Mouse (Mus musculus) CH12.LX (cell line): ENCODE measurements around the gene Gm4981. TPM values are rescaled to one million over a fixed set of nuclear protein-coding genes. Genes with fewer than 3 reads are reported as not detected.

Experiments
- DNase-seq: peaks from one replicate; pipeline ENCODE4 v3.0.0-alpha.2; 2013; ENCODE audit errors: extremely low read depth
- H3K27ac ChIP-seq: 2 replicates; pipeline ENCODE4 v1.5.1; 2012; ENCODE audit warnings: low read depth, mild to moderate bottlenecking, control low read depth, moderate library complexity; ENCODE audit not compliant: insufficient read depth
- H3K27me3 ChIP-seq: replicated peaks from 2 replicates; pipeline ENCODE3; 2012; ENCODE audit warnings: inconsistent platforms
- H3K36me3 ChIP-seq, 2 experiments: replicated peaks in 1 of 2; 2 replicates each; pipeline versions ENCODE3 to v1.6.1; 2012; ENCODE audit warnings: inconsistent platforms in 1 of 2, low read length in 1 of 2, mild to moderate bottlenecking in 1 of 2, mixed read lengths in 1 of 2, moderate library complexity in 1 of 2; ENCODE audit not compliant: control insufficient read depth in 1 of 2, insufficient read depth in 1 of 2
- H3K4me1 ChIP-seq, 2 experiments: 2 replicates each; pipeline ENCODE4 v1.6.1; 2012; ENCODE audit warnings: inconsistent platforms in 1 of 2, moderate library complexity in 1 of 2; ENCODE audit not compliant: insufficient read depth in 2 of 2, control insufficient read depth in 1 of 2
- H3K4me2 ChIP-seq: 2 replicates; pipeline ENCODE4 v1.6.1; 2012; ENCODE audit warnings: low read depth, mild to moderate bottlenecking, control low read depth; ENCODE audit not compliant: poor library complexity, insufficient read depth, severe bottlenecking
- H3K4me3 ChIP-seq, 3 experiments: fragments of 150-350 bp in 1 of 3; sonication (generic) in 1 of 3; replicated peaks in 1 of 3; 2 replicates each; pipeline versions ENCODE3 to v1.5.1; 2011 to 2012; ENCODE audit warnings: low read depth in 2 of 3, low read length in 2 of 3, mild to moderate bottlenecking in 2 of 3, moderate library complexity in 2 of 3, control low read depth in 1 of 3, improper control_type of control experiment in 1 of 3, inconsistent platforms in 1 of 3, mixed read lengths in 1 of 3; ENCODE audit not compliant: poor library complexity in 1 of 3
- H3K79me2 ChIP-seq: replicated peaks from 2 replicates; pipeline ENCODE4 v1.6.1; 2012; ENCODE audit warnings: mild to moderate bottlenecking, moderate library complexity; ENCODE audit not compliant: control insufficient read depth, poor library complexity, insufficient read depth, severe bottlenecking; ENCODE audit errors: extremely low read depth
- H3K9ac ChIP-seq: 2 replicates; pipeline ENCODE4 v1.6.1; 2012; ENCODE audit warnings: low read depth, mild to moderate bottlenecking, control low read depth, moderate library complexity; ENCODE audit not compliant: insufficient read depth
- H3K9me3 ChIP-seq: replicated peaks from 2 replicates; pipeline ENCODE3; 2012; ENCODE audit warnings: low read length, inconsistent platforms, mixed read lengths
- BHLHE40 ChIP-seq: IDR thresholded peaks from 2 replicates; pipeline ENCODE4 v1.6.1; 2011; ENCODE audit warnings: mild to moderate bottlenecking, low read depth, low read length, improper control_type of control experiment
- CHD1 ChIP-seq: IDR thresholded peaks from 2 replicates; pipeline ENCODE4 v1.6.1; 2012; ENCODE audit warnings: low read depth, low read length, improper control_type of control experiment, inconsistent platforms
- ETS1 ChIP-seq: conservative IDR thresholded peaks from 2 replicates; pipeline ENCODE4 v1.6.1; 2012; ENCODE audit warnings: low read depth, mild to moderate bottlenecking, inconsistent platforms, low read length, improper control_type of control experiment, moderate library complexity
- GABPA ChIP-seq: IDR thresholded peaks from 2 replicates; pipeline ENCODE4 v1.6.1; 2012; ENCODE audit warnings: low read depth, low read length, improper control_type of control experiment, inconsistent platforms; ENCODE audit not compliant: insufficient replicate concordance
- HCFC1 ChIP-seq: IDR thresholded peaks from 2 replicates; pipeline ENCODE4 v1.6.1; 2012; ENCODE audit warnings: low read depth, mild to moderate bottlenecking, inconsistent platforms, low read length, improper control_type of control experiment
- JUN ChIP-seq: IDR thresholded peaks from 2 replicates; pipeline ENCODE4 v1.6.1; 2011; ENCODE audit warnings: low read depth, mild to moderate bottlenecking, low read length, improper control_type of control experiment, moderate library complexity; ENCODE audit not compliant: insufficient read depth
- JUND ChIP-seq: conservative IDR thresholded peaks from 2 replicates; pipeline ENCODE4 v1.6.1; 2011; ENCODE audit warnings: low read depth, low read length, improper control_type of control experiment
- KAT2A ChIP-seq: IDR thresholded peaks from 2 replicates; pipeline ENCODE4 v1.6.1; 2012; ENCODE audit warnings: low read length, improper control_type of control experiment, inconsistent platforms; ENCODE audit not compliant: insufficient replicate concordance
- MAX ChIP-seq: IDR thresholded peaks from 2 replicates; pipeline ENCODE4 v1.6.1; 2011; ENCODE audit warnings: low read length, improper control_type of control experiment
- MAZ ChIP-seq: IDR thresholded peaks from 2 replicates; pipeline ENCODE4 v1.6.1; 2012; ENCODE audit warnings: low read depth, mild to moderate bottlenecking, inconsistent platforms, low read length, improper control_type of control experiment, moderate library complexity
- MEF2A ChIP-seq: IDR thresholded peaks from 2 replicates; pipeline ENCODE4 v1.6.1; 2014; ENCODE audit warnings: low read depth, mild to moderate bottlenecking, inconsistent platforms, low read length, improper control_type of control experiment, borderline replicate concordance
- MXI1 ChIP-seq: IDR thresholded peaks from 2 replicates; pipeline ENCODE4 v1.6.1; 2011; ENCODE audit warnings: mild to moderate bottlenecking, low read depth, low read length, improper control_type of control experiment
- MYC ChIP-seq: IDR thresholded peaks from 2 replicates; pipeline ENCODE4 v1.6.1; 2011; ENCODE audit warnings: low read depth, mild to moderate bottlenecking, improper control_type of control experiment, low read length
- NELFE ChIP-seq: IDR thresholded peaks from 2 replicates; pipeline ENCODE4 v1.6.1; 2011; ENCODE audit warnings: low read depth, low read length, improper control_type of control experiment
- NRF1 ChIP-seq: IDR thresholded peaks from 2 replicates; pipeline ENCODE4 v1.6.1; 2014; ENCODE audit warnings: low read depth, mild to moderate bottlenecking, inconsistent platforms, low read length, improper control_type of control experiment, moderate library complexity
- PAX5 ChIP-seq: IDR thresholded peaks from 2 replicates; pipeline ENCODE4 v1.6.1; 2012; ENCODE audit warnings: low read length, inconsistent platforms, mixed read lengths
- POLR2AphosphoS2 ChIP-seq: IDR thresholded peaks from 2 replicates; pipeline ENCODE4 v1.6.1; 2011; ENCODE audit warnings: low read depth, low read length, improper control_type of control experiment
- USF1 ChIP-seq: IDR thresholded peaks from 2 replicates; pipeline ENCODE4 v1.6.1; 2014; ENCODE audit warnings: low read depth, mild to moderate bottlenecking, inconsistent platforms, low read length, improper control_type of control experiment
- USF2 ChIP-seq: conservative IDR thresholded peaks from 2 replicates; pipeline ENCODE4 v1.6.1; 2011; ENCODE audit warnings: low read depth, low read length, improper control_type of control experiment
- ZKSCAN1 ChIP-seq: IDR thresholded peaks from 2 replicates; pipeline ENCODE4 v1.6.1; 2012; ENCODE audit warnings: low read depth, inconsistent platforms, low read length, improper control_type of control experiment, borderline replicate concordance
- dilution Hi-C: fragments of 300-500 bp; cut with MboI; formaldehyde crosslinking; loops from 2 replicates; pipeline ENCODE4 v1.14.3; 2020; ENCODE audit warnings: low sequenced_read_pairs; ENCODE audit not compliant: extremely low pct_unique_long_range_greater_than_20kb, extremely low pct_ligation_motif_present
- in situ Hi-C: fragments of 300-500 bp; cut with MboI; formaldehyde crosslinking; loops from 3 replicates; pipeline ENCODE4 v1.14.3; 2019; ENCODE audit warnings: low sequenced_read_pairs, low pct_ligation_motif_present, low pct_unique_long_range_greater_than_20kb, mixed read lengths
- polyA plus RNA-seq: library from polyadenylated mRNA; unstranded; fragments of >175 nt; gene quantifications from 2 replicates; pipeline ENCODE4 v1.2.1, GENCODE M21; 2012; ENCODE audit warnings: low read depth; ENCODE audit not compliant: insufficient read length
- total RNA-seq, 2 experiments: library from RNA; depleted of rRNA; stranded (reverse); fragments of 300-350 nt in 1 of 2; fragments of >200 nt in 1 of 2; gene quantifications; 2 replicates each; pipeline ENCODE4 v1.2.3; 2012 to 2014

Gene Gm4981
- total and polyA plus RNA-seq, 3 experiments, result not detected

DNA sequence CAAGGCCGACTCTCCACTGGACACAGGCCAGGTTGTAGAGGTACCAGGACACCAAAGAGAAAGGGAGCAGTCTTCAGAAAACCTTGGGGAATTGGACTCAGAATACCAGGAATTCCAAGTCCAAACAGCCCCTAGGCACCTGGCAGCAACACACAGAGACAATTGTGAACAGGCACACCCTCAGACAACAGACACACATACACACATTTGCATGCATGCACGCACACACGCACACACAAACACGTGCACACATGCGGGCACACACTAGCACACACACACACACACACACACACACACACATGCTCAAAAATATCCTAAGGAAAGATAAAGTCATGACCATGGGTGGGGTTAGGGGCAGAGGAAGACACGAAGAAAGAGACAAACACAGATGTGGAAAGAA is 15.8 kb downstream of the Gm4981 start:
- no peak for TF ChIP-seq NELFE
- TF ChIP-seq BHLHE40, result peak; percentile 78
- no peak for TF ChIP-seq MAX
- no peak for TF ChIP-seq MXI1
- H3K4me3 ChIP-seq, result no peak overlapping the region
- in situ Hi-C loops (no loop called here), dilution Hi-C loops (no loop called here)
- H3K27me3 ChIP-seq, result peaks cover 44% of the 10 kb centered on the region
- H3K27ac ChIP-seq, result no peak overlapping the region
- no peaks in the 10 kb centered on the region for H3K79me2 ChIP-seq
- no peak for DNase-seq
- no peaks in the 10 kb centered on the region for H3K9me3 ChIP-seq
- H3K36me3 ChIP-seq, result no peaks in the 10 kb centered on the region
- no peak overlapping the region for H3K9ac ChIP-seq
- H3K4me1 ChIP-seq, result no peaks in the 10 kb centered on the region
- no peak overlapping the region for H3K4me2 ChIP-seq

GRCm38 (mm10) chr10:58217366-58217765 is 19.1 kb downstream of the Gm4981 start:
- DNase-seq, result no peak

DNA sequence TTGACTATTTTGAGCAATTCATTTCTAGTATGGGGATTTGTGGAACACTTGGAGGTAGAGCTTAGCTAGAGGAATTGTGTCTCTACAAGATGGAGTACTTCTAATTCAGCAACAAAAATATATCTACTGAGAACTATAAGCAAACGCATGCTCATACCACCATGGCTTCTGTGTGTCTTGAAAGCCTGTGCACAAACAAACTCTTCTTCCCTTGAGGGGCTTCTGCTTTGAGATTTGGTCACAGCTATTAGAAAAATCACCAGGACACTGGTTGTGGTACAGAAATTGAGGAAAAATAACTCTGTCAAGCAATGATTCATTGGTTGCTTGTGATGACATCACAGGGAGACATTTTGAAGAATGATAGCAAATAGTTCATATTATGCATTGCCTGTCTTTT is 21.1 kb downstream of the Gm4981 start:
- dilution Hi-C loops, result no loop called here
- no peak for TF ChIP-seq HCFC1
- no peak for TF ChIP-seq NRF1
- no peak for TF ChIP-seq POLR2AphosphoS2
- TF ChIP-seq ZKSCAN1, result no peak
- TF ChIP-seq MAZ, result no peak
- H3K36me3 ChIP-seq, result no peaks in the 10 kb centered on the region
- DNase-seq, result no peak
- H3K4me3 ChIP-seq, result no peak overlapping the region
- H3K4me1 ChIP-seq, result no peaks in the 10 kb centered on the region
- H3K27me3 ChIP-seq, result peaks cover 84% of the 10 kb centered on the region
- H3K9ac ChIP-seq, result no peak overlapping the region
- H3K79me2 ChIP-seq, result no peaks in the 10 kb centered on the region
- H3K4me2 ChIP-seq, result no peak overlapping the region
- in situ Hi-C loops, result no loop called here
- H3K9me3 ChIP-seq, result no peaks in the 10 kb centered on the region
- no peak overlapping the region for H3K27ac ChIP-seq

More at GRCm38 (mm10) chr10:58217366-58217765, 19.1 kb downstream of the Gm4981 start:
- H3K4me3 ChIP-seq, result no peak overlapping the region
- H3K27me3 ChIP-seq, result peaks cover 69% of the 10 kb centered on the region
- dilution Hi-C loops, result no loop called here
- no peak overlapping the region for H3K9ac ChIP-seq
- TF ChIP-seq MAZ, result no peak
- TF ChIP-seq MAX, result no peak
- no peak for TF ChIP-seq USF1
- TF ChIP-seq JUN, result no peak
- no peak for TF ChIP-seq GABPA
- no peak for TF ChIP-seq JUND
- TF ChIP-seq CHD1, result no peak
- no peak for TF ChIP-seq MEF2A
- TF ChIP-seq ETS1, result no peak
- no peak for TF ChIP-seq KAT2A
- no peak for TF ChIP-seq PAX5
- no peak for TF ChIP-seq ZKSCAN1
- TF ChIP-seq USF2, result no peak
- no peak for TF ChIP-seq MXI1
- TF ChIP-seq NELFE, result no peak
- TF ChIP-seq MYC, result no peak
- no peak for TF ChIP-seq HCFC1
- TF ChIP-seq, all 38 proteins: peak for 0
- Histone ChIP-seq H3K27ac (no peak overlapping the region), H3K4me1 (no peaks in the 10 kb centered on the region), H3K79me2 (no peaks in the 10 kb centered on the region), H3K9me3 (no peaks in the 10 kb centered on the region), H3K36me3 (no peaks in the 10 kb centered on the region), H3K4me2 (no peak overlapping the region)
- in situ Hi-C loops, result no loop called here
